Mouse (Mus musculus) hindbrain, postnatal 0 days (tissue): ENCODE results near the gene Sh3bp2. TPM values are rescaled to one million over a fixed set of nuclear protein-coding genes. Genes with fewer than 3 reads are reported as not detected.
A peak's percentile ranks its signal among the peaks of the same experiment; 100 is the strongest.

ENCODE experiments used
- ATAC-seq: fragments of 200-750 bp; cut with Nextera tagmentation; 2 replicates; pipeline ENCODE4 v1.8.0; 2017; ENCODE audit warnings: mild to moderate bottlenecking, moderate TSS enrichment, moderate library complexity
- DNase-seq: peaks from one replicate; pipeline ENCODE4 v3.0.0-alpha.2; 2015; ENCODE audit warnings: low spot score
- H3K27ac ChIP-seq: fragments of 300-500 bp; sonication (generic); 2 replicates; pipeline ENCODE4 v1.5.1; 2014; ENCODE audit warnings: mild to moderate bottlenecking
- H3K27me3 ChIP-seq: fragments of 300-500 bp; sonication (generic); 2 replicates; pipeline ENCODE4 v1.6.1; 2014; ENCODE audit warnings: low read length, mixed read lengths; ENCODE audit not compliant: insufficient read depth
- H3K36me3 ChIP-seq: fragments of 300-500 bp; sonication (generic); 2 replicates; pipeline ENCODE4 v1.6.1; 2014; ENCODE audit warnings: low read length, mixed read lengths; ENCODE audit not compliant: insufficient read depth
- H3K4me1 ChIP-seq: fragments of 300-500 bp; sonication (generic); 2 replicates; pipeline ENCODE4 v1.6.1; 2014; ENCODE audit warnings: antibody characterized with exemption, low read length, mixed read lengths; ENCODE audit not compliant: insufficient read depth
- H3K4me2 ChIP-seq: fragments of 300-500 bp; sonication (generic); 2 replicates; pipeline ENCODE4 v1.6.1; 2014; ENCODE audit warnings: low read depth, mild to moderate bottlenecking, low read length, moderate library complexity, mixed read lengths
- H3K4me3 ChIP-seq: fragments of 300-500 bp; sonication (generic); 2 replicates; pipeline ENCODE4 v1.5.1; 2014; ENCODE audit warnings: low read length
- H3K9ac ChIP-seq: fragments of 300-500 bp; sonication (generic); replicated peaks from 2 replicates; pipeline ENCODE4 v1.6.1; 2014; ENCODE audit warnings: mild to moderate bottlenecking, low read length, moderate library complexity, mixed read lengths
- H3K9me3 ChIP-seq: fragments of 300-500 bp; sonication (generic); 2 replicates; pipeline ENCODE4 v1.6.1; 2016; ENCODE audit warnings: low read length, mixed read lengths
- CTCF ChIP-seq: IDR thresholded peaks from 2 replicates; pipeline ENCODE4 v1.5.1; 2016; ENCODE audit warnings: antibody characterized with exemption, control low read depth, low read depth
- WGBS: fragments of 180-500 bp; shearing (Covaris S2); extraction: QIAGEN DNeasy Blood & Tissue Kit; methylation state at CpG from one replicate; pipeline ENCODE4 v1.1.7; 2014; 5-methylcytosine and 5-hydroxymethylcytosine counted together
- polyA plus RNA-seq: library from polyadenylated mRNA; unstranded; fragments of >200 nt; fragmentation: Nextera tagmentation; extraction: Ambion mirVana; gene quantifications from 2 replicates; pipeline ENCODE4 v1.2.1, GENCODE M21; 2015
- total RNA-seq: library from RNA; depleted of rRNA; stranded (reverse); fragments of >200 nt; gene quantifications from 2 replicates; pipeline ENCODE4 v1.2.3, GENCODE M21; 2014

The Sh3bp2 gene
- total and polyA plus RNA-seq, 2 experiments from 2014 or later, result 14.1 to 29.8 TPM

GRCm38 (mm10) chr5:34514218-34514566, 11.4 kb upstream of the Sh3bp2 start:
- TF ChIP-seq CTCF, result no peak
- Histone ChIP-seq H3K4me2 (peak overlapping the region; percentile 94), H3K36me3 (no peaks in the 10 kb centered on the region), H3K27ac (no peak overlapping the region), H3K4me3 (peak overlapping the region; percentile 67), H3K4me1 (peaks cover 8% of the 10 kb centered on the region; the same call in 1 of the 2 replicates), H3K9me3 (no peaks in the 10 kb centered on the region), H3K9ac (no peak overlapping the region), H3K27me3 (no peaks in the 10 kb centered on the region)
- ATAC-seq (no peak; the same call in 1 of the 2 replicates), DNase-seq (no peak)
- 29% methylated on average over 7 of the region's 7 CpGs for WGBS

GRCm38 (mm10) chr5:34515096-34515495, 10.5 kb upstream of the Sh3bp2 start:
- H3K27me3 ChIP-seq, result no peaks in the 10 kb centered on the region
- H3K27ac ChIP-seq, result no peak overlapping the region
- no peak overlapping the region for H3K4me2 ChIP-seq
- ATAC-seq (no peak), DNase-seq (no peak)
- H3K4me3 ChIP-seq, result no peak overlapping the region
- no peak overlapping the region for H3K9ac ChIP-seq
- TF ChIP-seq CTCF, result no peak
- no peaks in the 10 kb centered on the region for H3K9me3 ChIP-seq
- H3K4me1 ChIP-seq, result peaks cover 8% of the 10 kb centered on the region; the same call in 1 of the 2 replicates
- no peaks in the 10 kb centered on the region for H3K36me3 ChIP-seq

GRCm38 (mm10) chr5:34517913-34518312, 7.7 kb upstream of the Sh3bp2 start:
- peaks cover 5% of the 10 kb centered on the region; the same call in 1 of the 2 replicates for H3K4me1 ChIP-seq
- no peaks in the 10 kb centered on the region for H3K27me3 ChIP-seq
- no peak overlapping the region for H3K4me3 ChIP-seq
- H3K9me3 ChIP-seq, result no peaks in the 10 kb centered on the region
- no peak overlapping the region for H3K4me2 ChIP-seq
- TF ChIP-seq CTCF, result peak; percentile 82
- no peaks in the 10 kb centered on the region for H3K36me3 ChIP-seq
- ATAC-seq, result no peak
- WGBS, result 31% methylated on average over 3 of the region's 3 CpGs
- H3K9ac ChIP-seq, result no peak overlapping the region
- DNase-seq, result peak; percentile 65
- H3K27ac ChIP-seq, result no peak overlapping the region

- Histone ChIP-seq H3K9me3 (no peaks in the 10 kb centered on the region), H3K27ac (no peak overlapping the region), H3K36me3 (no peaks in the 10 kb centered on the region), H3K4me3 (no peak overlapping the region), H3K27me3 (no peaks in the 10 kb centered on the region), H3K4me1 (no peaks in the 10 kb centered on the region), H3K9ac (no peak overlapping the region), H3K4me2 (no peak overlapping the region)
- DNase-seq (no peak), ATAC-seq (no peak)
- WGBS, result 85% methylated on average over 9 of the region's 9 CpGs
- no peak for TF ChIP-seq CTCF
Measured at GRCm38 (mm10) chr5:34519389-34519910, 6.2 kb upstream of the Sh3bp2 start.

- 71% methylated on average over 11 of the region's 11 CpGs for WGBS
- no peak for TF ChIP-seq CTCF
- no peaks in the 10 kb centered on the region for H3K27me3 ChIP-seq
- no peak overlapping the region for H3K27ac ChIP-seq
- H3K9ac ChIP-seq, result no peak overlapping the region
- no peak overlapping the region for H3K4me3 ChIP-seq
- ATAC-seq (no peak), DNase-seq (no peak)
- H3K36me3 ChIP-seq, result no peaks in the 10 kb centered on the region
- H3K4me2 ChIP-seq, result no peak overlapping the region
- H3K4me1 ChIP-seq, result peaks cover under 1% of the 10 kb centered on the region; the same call in 1 of the 2 replicates
- no peaks in the 10 kb centered on the region for H3K9me3 ChIP-seq
Measured at GRCm38 (mm10) chr5:34520458-34521209, 5.0 kb upstream of the Sh3bp2 start.

- peaks cover 4% of the 10 kb centered on the region; the same call in 1 of the 2 replicates for H3K4me1 ChIP-seq
- TF ChIP-seq CTCF, result no peak
- H3K9me3 ChIP-seq, result no peaks in the 10 kb centered on the region
- no peaks in the 10 kb centered on the region for H3K27me3 ChIP-seq
- ATAC-seq (no peak), DNase-seq (no peak)
- no peak overlapping the region for H3K4me2 ChIP-seq
- H3K27ac ChIP-seq, result no peak overlapping the region
- no peak overlapping the region for H3K9ac ChIP-seq
- H3K36me3 ChIP-seq, result no peaks in the 10 kb centered on the region
- WGBS, result 81% methylated on average over 3 of the region's 3 CpGs
- no peak overlapping the region for H3K4me3 ChIP-seq
Measured at GRCm38 (mm10) chr5:34521337-34521736, 4.3 kb upstream of the Sh3bp2 start.

- H3K9ac ChIP-seq, result no peak overlapping the region
- H3K9me3 ChIP-seq, result no peaks in the 10 kb centered on the region
- TF ChIP-seq CTCF, result peak; percentile 24; the same call in 1 of the 2 replicates
- 55% methylated on average over 4 of the region's 4 CpGs for WGBS
- no peak overlapping the region for H3K4me2 ChIP-seq
- H3K36me3 ChIP-seq, result no peaks in the 10 kb centered on the region
- no peaks in the 10 kb centered on the region for H3K27me3 ChIP-seq
- ATAC-seq (no peak), DNase-seq (no peak)
- H3K4me3 ChIP-seq, result no peak overlapping the region
- H3K27ac ChIP-seq, result no peak overlapping the region
- H3K4me1 ChIP-seq, result peaks cover 4% of the 10 kb centered on the region; the same call in 1 of the 2 replicates
Measured at GRCm38 (mm10) chr5:34523958-34524485, 1.6 kb upstream of the Sh3bp2 start.
